Mouse (Mus musculus): ENCODE measurements around the gene Agk.

DNA sequence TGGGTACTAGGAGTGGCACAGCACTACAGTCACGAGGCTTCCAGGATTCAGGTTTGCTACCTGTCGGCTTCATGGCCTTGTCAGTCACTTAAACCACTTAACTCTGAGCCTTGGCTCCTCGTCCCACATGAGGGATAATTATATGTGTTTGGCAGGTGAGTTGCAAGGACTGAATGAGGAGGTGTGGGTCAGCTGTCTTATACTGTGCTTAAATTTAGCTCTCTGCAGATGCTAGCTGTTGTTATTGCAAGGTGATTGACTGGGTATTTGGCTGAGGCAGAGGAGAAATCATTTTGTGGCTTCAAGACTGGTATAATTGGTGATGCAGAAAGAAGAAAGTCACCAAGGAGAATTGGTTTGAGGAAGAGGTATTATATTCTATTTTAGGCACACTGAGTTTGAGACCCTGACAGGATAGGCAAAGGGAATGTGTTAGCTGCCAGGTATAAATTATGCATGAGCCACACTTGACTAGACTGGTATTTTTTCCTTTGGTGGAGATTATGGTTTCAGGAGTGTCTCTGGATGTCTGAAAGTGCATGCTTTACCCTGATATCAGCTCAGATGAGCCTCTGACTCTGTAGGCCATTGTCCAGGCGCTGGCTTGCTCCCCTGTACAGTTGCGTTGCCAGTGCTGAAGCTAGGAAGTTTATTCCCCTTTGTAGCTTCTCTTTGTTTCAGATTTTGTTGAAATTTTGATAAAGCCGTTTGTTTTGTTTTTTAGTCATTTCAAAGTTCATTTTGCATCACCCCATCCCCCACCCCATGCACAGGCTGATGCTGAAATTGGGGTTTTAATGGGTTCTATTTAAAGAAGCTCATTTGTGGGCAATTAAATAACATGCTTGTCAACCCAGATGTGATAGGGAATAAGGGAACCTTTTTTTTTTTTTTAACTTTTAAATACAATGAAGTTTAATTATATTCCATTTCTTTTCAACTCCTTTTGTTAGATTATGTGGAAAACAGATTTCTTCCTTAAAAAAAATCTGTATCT lies 12.1 kb downstream of the Agk start:
- TF ChIP-seq POLR2A (IDR thresholded peaks at IDR 0.05; ENCODE audit: control insufficient read depth in 1 of 2, insufficient read depth in 1 of 2, low read depth in 1 of 2, low read length in 2 of 2, poor library complexity in 1 of 2): no peak
- TF ChIP-seq CTCF (IDR thresholded peaks at IDR 0.05 in 2 of 3, conservative IDR thresholded peaks at IDR 0.05 in 1 of 3; ENCODE audit: control insufficient read depth in 1 of 3, insufficient read depth in 1 of 3, low read depth in 2 of 3, low read length in 3 of 3, poor library complexity in 1 of 3, severe bottlenecking in 1 of 3): no peak
- TF ChIP-seq MAX (IDR thresholded peaks at IDR 0.05; ENCODE audit: low read length): no peak
